Mouse (Mus musculus): ENCODE results near the gene Fgfr2.

GRCm38 (mm10) chr7:131951131-131951530 lies 1172.0 kb downstream of the Fgfr2 start:
- TF ChIP-seq CTCF (IDR thresholded peaks at IDR 0.05; ENCODE audit: insufficient read depth, low read length) (no peak), POLR2A (IDR thresholded peaks at IDR 0.05; ENCODE audit: borderline replicate concordance, extremely low read depth, low read depth, low read length) (no peak)
